Mouse (Mus musculus): ENCODE data around the gene Lrmda. TPM values are rescaled to one million over a fixed set of nuclear protein-coding genes. Genes with fewer than 3 reads are reported as not detected.
A peak's percentile ranks its signal among the peaks of the same experiment; 100 is the strongest.

Gene Lrmda
- polyA plus RNA-seq, 1 experiment from 2014 or later = 0.55 TPM

DNA sequence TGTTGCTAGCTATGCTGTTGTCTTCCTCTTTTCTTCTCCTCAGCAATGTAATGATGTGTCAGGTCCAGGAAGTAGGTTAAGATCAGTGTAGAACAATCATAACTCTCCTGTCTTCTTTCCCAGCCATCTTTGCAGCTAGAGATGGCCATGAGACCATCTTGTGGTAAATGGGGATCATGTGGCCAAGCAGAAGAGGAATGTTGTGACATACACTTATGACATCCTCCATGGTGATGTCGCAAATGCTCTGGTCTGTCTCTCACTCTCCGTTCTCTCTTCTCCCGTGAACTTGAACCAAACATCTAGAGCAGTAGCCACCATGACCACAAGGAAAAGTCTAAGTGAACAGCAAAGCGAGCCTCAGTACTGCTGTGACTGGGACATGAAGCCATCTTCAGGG, 19.9 kb upstream of the Lrmda start:
- Histone ChIP-seq H3K27ac (no peak overlapping the region), H3K4me1 (replicated peaks) (peaks cover 15% of the 10 kb centered on the region), H3K27me3 (ENCODE audit: insufficient read depth, poor library complexity, severe bottlenecking) (peaks cover 44% of the 10 kb centered on the region), H3K9me3 (no peaks in the 10 kb centered on the region), H3K36me3 (no peaks in the 10 kb centered on the region), H3K4me3 (no peak overlapping the region)
- DNase-seq (ENCODE audit: low spot score) = no peak
- WGBS = 85% methylated on average over 4 of the region's 4 CpGs

GRCm38 (mm10) chr14:22003231-22003630, 16.3 kb upstream of the Lrmda start:
- H3K9me3 ChIP-seq = no peaks in the 10 kb centered on the region

DNA sequence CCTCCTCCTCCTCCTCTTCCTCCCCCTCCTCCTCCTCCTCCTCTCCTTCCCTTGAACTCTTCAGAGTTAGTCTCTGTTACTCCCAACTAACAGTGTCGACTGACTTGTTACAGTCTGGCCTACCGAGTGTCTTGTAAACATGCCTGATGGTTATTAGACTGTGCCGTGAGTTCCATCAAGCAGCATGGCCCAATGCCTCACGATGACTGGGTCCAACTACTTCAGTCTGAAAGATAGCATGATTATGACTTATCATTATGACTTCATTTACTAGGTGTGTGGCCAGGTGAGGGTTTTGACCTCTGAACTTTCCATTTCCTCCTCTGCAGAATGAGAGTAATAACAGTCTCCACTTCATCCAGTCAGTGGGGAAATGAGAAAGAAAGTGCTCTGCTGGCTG, 15.9 kb upstream of the Lrmda start:
- peaks cover 33% of the 10 kb centered on the region for H3K27me3 ChIP-seq (ENCODE audit: insufficient read depth, poor library complexity, severe bottlenecking)
- 86% methylated on average over 4 of the region's 4 CpGs for WGBS

More at GRCm38 (mm10) chr14:22003231-22003630, 16.3 kb upstream of the Lrmda start:
- DNase-seq (ENCODE audit: low spot score) = no peak
- no peaks in the 10 kb centered on the region for H3K36me3 ChIP-seq
- no peak overlapping the region for H3K4me3 ChIP-seq
- peaks cover 10% of the 10 kb centered on the region; the same call in 1 of the 2 replicates for H3K4me1 ChIP-seq (replicated peaks)
- peaks cover 33% of the 10 kb centered on the region for H3K27me3 ChIP-seq (ENCODE audit: insufficient read depth, poor library complexity, severe bottlenecking)
- WGBS = 59% methylated on average over 1 of the region's 1 CpGs
- no peak overlapping the region for H3K27ac ChIP-seq

GRCm38 (mm10) chr14:22004943-22005342, 14.6 kb upstream of the Lrmda start:
- Histone ChIP-seq H3K9me3 (no peaks in the 10 kb centered on the region), H3K27ac (no peak overlapping the region), H3K27me3 (ENCODE audit: insufficient read depth, poor library complexity, severe bottlenecking) (peaks cover 24% of the 10 kb centered on the region), H3K4me1 (replicated peaks) (peaks cover 10% of the 10 kb centered on the region; the same call in 1 of the 2 replicates), H3K36me3 (no peaks in the 10 kb centered on the region), H3K4me3 (no peak overlapping the region)
- no peak for DNase-seq (ENCODE audit: low spot score)
- WGBS = 24% methylated on average over 4 of the region's 4 CpGs

More for the DNA sequence above, 15.9 kb upstream of the Lrmda start:
- H3K4me1 ChIP-seq (replicated peaks) = peaks cover 10% of the 10 kb centered on the region; the same call in 1 of the 2 replicates
- H3K27ac ChIP-seq = no peak overlapping the region
- DNase-seq (ENCODE audit: low spot score) = no peak
- H3K36me3 ChIP-seq = no peaks in the 10 kb centered on the region
- no peaks in the 10 kb centered on the region for H3K9me3 ChIP-seq
- H3K4me3 ChIP-seq = no peak overlapping the region

DNA sequence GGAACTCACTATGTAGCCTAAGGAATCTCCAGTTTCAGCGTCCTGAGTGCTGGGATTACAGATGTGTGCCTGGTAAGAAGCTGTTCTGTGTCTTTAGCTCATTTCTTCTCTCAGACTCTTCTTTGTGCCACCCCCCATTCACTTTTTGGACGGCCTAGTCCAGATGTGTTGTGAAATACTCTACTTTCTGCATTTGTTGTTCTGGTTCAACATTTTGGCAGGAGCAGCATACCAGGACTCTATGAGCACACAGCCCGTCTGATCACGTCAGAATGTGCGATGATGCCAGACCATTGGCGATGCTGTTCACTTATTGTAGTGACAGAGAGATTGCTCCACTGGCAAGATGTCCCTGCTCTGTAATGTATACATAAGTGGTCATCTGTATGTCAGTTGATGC, 12.5 kb upstream of the Lrmda start:
- Histone ChIP-seq H3K9me3 (no peaks in the 10 kb centered on the region), H3K4me3 (no peak overlapping the region), H3K27me3 (ENCODE audit: insufficient read depth, poor library complexity, severe bottlenecking) (peaks cover 23% of the 10 kb centered on the region), H3K27ac (no peak overlapping the region), H3K4me1 (replicated peaks) (peaks cover 10% of the 10 kb centered on the region; the same call in 1 of the 2 replicates), H3K36me3 (no peaks in the 10 kb centered on the region)
- DNase-seq (ENCODE audit: low spot score) = no peak
- 89% methylated on average over 6 of the region's 6 CpGs for WGBS

DNA sequence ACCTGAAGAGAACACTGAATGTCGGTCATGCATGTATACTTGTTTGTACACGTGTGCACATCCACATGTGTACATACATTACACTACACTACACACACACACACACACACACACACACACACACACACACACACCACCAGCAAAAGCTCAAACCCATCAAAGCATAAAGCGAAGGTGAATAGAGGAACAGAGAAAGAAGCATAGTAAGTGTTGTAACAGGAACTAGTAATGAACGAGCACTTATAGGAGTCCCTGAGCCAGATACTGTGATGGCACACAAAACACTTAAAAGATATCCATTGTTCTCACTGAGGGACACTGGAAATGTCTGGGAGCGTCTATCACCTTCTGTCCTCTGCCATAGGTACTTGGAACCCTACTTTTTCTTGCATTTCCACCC, 5.2 kb upstream of the Lrmda start:
- Histone ChIP-seq H3K27ac (no peak overlapping the region), H3K36me3 (no peaks in the 10 kb centered on the region), H3K9me3 (no peaks in the 10 kb centered on the region), H3K4me3 (no peak overlapping the region), H3K27me3 (ENCODE audit: insufficient read depth, poor library complexity, severe bottlenecking) (peaks cover 48% of the 10 kb centered on the region), H3K4me1 (replicated peaks) (peaks cover 3% of the 10 kb centered on the region)
- 88% methylated on average over 5 of the region's 5 CpGs for WGBS
- DNase-seq (ENCODE audit: low spot score) = no peak

GRCm38 (mm10) chr14:22014781-22015180, 4.7 kb upstream of the Lrmda start:
- Histone ChIP-seq H3K9me3 (no peaks in the 10 kb centered on the region), H3K27me3 (ENCODE audit: insufficient read depth, poor library complexity, severe bottlenecking) (peaks cover 53% of the 10 kb centered on the region), H3K36me3 (no peaks in the 10 kb centered on the region), H3K4me3 (no peak overlapping the region), H3K27ac (no peak overlapping the region), H3K4me1 (replicated peaks) (peaks cover 8% of the 10 kb centered on the region)
- WGBS = 68% methylated on average over 4 of the region's 4 CpGs
- no peak for DNase-seq (ENCODE audit: low spot score)

DNA sequence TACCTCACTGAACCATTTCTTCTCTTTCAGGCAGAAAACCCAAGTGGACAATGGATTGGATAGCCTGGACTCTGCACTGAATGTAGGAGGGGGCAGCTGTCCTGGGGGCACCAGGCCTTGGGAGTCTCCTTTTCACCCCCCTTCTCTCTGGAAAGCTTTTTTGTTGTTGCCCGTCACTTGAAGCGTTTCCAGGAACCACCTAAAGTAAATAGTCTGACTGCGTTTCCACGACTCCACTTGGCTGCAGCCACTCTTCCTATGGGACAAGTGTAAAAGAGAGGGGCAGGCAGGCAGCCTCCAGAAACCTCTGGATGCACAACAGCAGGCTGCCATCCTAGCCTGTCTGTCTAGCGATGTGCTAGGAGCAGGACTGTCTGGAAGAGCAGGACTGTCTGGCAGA, 2.5 kb upstream of the Lrmda start:
- peaks cover 16% of the 10 kb centered on the region for H3K4me1 ChIP-seq (replicated peaks)
- H3K9me3 ChIP-seq = no peaks in the 10 kb centered on the region
- no peak overlapping the region for H3K4me3 ChIP-seq
- WGBS = 59% methylated on average over 5 of the region's 5 CpGs
- no peak overlapping the region for H3K27ac ChIP-seq
- H3K27me3 ChIP-seq (ENCODE audit: insufficient read depth, poor library complexity, severe bottlenecking) = peaks cover 66% of the 10 kb centered on the region
- no peaks in the 10 kb centered on the region for H3K36me3 ChIP-seq
- DNase-seq (ENCODE audit: low spot score) = no peak

GRCm38 (mm10) chr14:22019949-22020845, 685 bp downstream of the Lrmda start:
- Histone ChIP-seq H3K4me3 (peak overlapping the region; percentile 55), H3K9me3 (no peaks in the 10 kb centered on the region), H3K27ac (peak overlapping the region; percentile 83), H3K27me3 (ENCODE audit: insufficient read depth, poor library complexity, severe bottlenecking) (peaks cover 59% of the 10 kb centered on the region), H3K4me1 (replicated peaks) (peaks cover 16% of the 10 kb centered on the region), H3K36me3 (no peaks in the 10 kb centered on the region)
- no peak for DNase-seq (ENCODE audit: low spot score)
- 37% methylated on average over 12 of the region's 12 CpGs for WGBS

GRCm38 (mm10) chr14:22020885-22021284, 1.4 kb downstream of the Lrmda start:
- H3K4me3 ChIP-seq = no peak overlapping the region
- no peaks in the 10 kb centered on the region for H3K36me3 ChIP-seq
- WGBS = 15% methylated on average over 2 of the region's 2 CpGs
- peak; percentile 41 for DNase-seq (ENCODE audit: low spot score)
- H3K27ac ChIP-seq = no peak overlapping the region
- H3K27me3 ChIP-seq (ENCODE audit: insufficient read depth, poor library complexity, severe bottlenecking) = peaks cover 53% of the 10 kb centered on the region
- H3K9me3 ChIP-seq = no peaks in the 10 kb centered on the region
- peaks cover 16% of the 10 kb centered on the region for H3K4me1 ChIP-seq (replicated peaks)

- Histone ChIP-seq H3K9me3 (no peaks in the 10 kb centered on the region), H3K36me3 (no peaks in the 10 kb centered on the region), H3K27me3 (ENCODE audit: insufficient read depth, poor library complexity, severe bottlenecking) (peaks cover 26% of the 10 kb centered on the region), H3K4me3 (no peak overlapping the region), H3K27ac (no peak overlapping the region), H3K4me1 (replicated peaks) (peaks cover 16% of the 10 kb centered on the region)
- 73% methylated on average over 4 of the region's 4 CpGs for WGBS
- DNase-seq (ENCODE audit: low spot score) = no peak
Measured at GRCm38 (mm10) chr14:22023533-22023932, 4.0 kb downstream of the Lrmda start.

DNA sequence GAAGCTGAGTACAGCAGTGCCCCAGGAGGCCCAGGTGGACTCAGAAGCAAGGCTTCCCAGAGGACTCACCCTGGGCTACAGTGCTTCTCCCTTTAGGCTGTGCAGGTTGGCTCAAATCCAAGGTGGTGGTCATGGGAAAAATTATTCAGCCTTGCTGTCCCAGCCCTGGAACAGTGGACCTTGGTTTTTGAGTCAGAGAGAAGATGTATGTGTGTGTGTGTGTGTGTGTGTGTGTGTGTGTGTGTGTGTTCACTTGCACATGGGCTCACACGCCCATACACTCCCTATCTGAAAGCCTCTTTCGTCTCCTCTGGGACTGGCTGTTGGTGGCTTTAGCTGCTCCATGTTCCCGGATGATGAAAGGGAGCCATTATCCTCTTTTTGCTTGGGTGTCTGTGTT, 16.4 kb downstream of the Lrmda start:
- Histone ChIP-seq H3K4me3 (no peak overlapping the region), H3K36me3 (no peaks in the 10 kb centered on the region), H3K27ac (0 out of 2 replicates have a peak overlapping the region, but pooled peaks have one; percentile 45), H3K27me3 (ENCODE audit: insufficient read depth, poor library complexity, severe bottlenecking) (peaks cover 20% of the 10 kb centered on the region), H3K9me3 (no peaks in the 10 kb centered on the region), H3K4me1 (replicated peaks) (peaks cover 40% of the 10 kb centered on the region)
- WGBS = 41% methylated on average over 3 of the region's 3 CpGs
- DNase-seq (ENCODE audit: low spot score) = no peak

GRCm38 (mm10) chr14:22036338-22036737, 16.8 kb downstream of the Lrmda start:
- peaks cover 40% of the 10 kb centered on the region for H3K4me1 ChIP-seq (replicated peaks)
- H3K36me3 ChIP-seq = no peaks in the 10 kb centered on the region
- 0 out of 2 replicates have a peak overlapping the region, but pooled peaks have one; percentile 45 for H3K27ac ChIP-seq
- no peaks in the 10 kb centered on the region for H3K9me3 ChIP-seq
- WGBS = 42% methylated on average over 6 of the region's 6 CpGs
- H3K4me3 ChIP-seq = no peak overlapping the region
- H3K27me3 ChIP-seq (ENCODE audit: insufficient read depth, poor library complexity, severe bottlenecking) = peaks cover 21% of the 10 kb centered on the region
- no peak for DNase-seq (ENCODE audit: low spot score)

Data from hindbrain, embryonic 10.5 days (tissue).